11 mouse cellular contexts compared by ENCODE assay signal in the genomic region with DNA sequence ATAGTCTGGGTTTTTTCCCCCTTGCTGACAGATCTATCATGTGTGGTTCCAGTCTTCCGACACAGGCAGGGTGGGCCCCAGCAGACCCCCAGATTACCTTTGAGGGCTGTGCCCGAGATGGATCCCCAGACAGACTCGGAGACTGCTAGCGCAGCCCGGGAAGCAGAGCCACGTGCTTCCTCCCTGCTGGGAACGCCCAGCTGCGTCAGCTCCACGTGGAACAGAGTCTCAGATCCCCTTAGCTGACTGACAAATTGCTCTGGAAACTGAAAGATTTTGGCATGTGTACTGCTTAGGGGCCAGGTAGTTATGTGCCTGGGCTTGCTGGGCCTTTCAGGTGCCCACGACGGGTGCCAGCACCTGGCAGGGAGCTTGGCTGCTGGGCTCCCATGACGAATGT. TPM values are rescaled to one million over a fixed set of nuclear protein-coding genes. Genes with fewer than 3 reads are reported as not detected.
DNase-seq lines count a peak whose midpoint lies in the region; ATAC-seq and TF ChIP-seq lines count a peak whose summit lies in the region.
"Had no signal": no experiment of that assay in that cellular context is flagged by ENCODE, and none has a peak within 500 bp of the region (broad histone marks: within the 10 kb centered on the region; RNA-seq: fewer than 3 reads in every experiment).

No protein-coding gene starts in this region.

- no peak overlapping the region for H3K4me3 ChIP-seq in heart, embryonic 10.5 days
- H3K4me3 ChIP-seq in forebrain, embryonic 15.5 days: no peak overlapping the region
- H3K4me3 ChIP-seq in neural tube, embryonic 15.5 days (replicated peaks): no peak overlapping the region
- H3K4me3 ChIP-seq in intestine, postnatal 0 days (ENCODE audit: low read depth, low read length): no peak overlapping the region
- H3K4me3 ChIP-seq: erythroblast, embryonic 14.5 days; intestine, embryonic 15.5 days had no signal

- 0 out of 2 replicates have a peak overlapping the region, but pooled peaks have one; percentile 1 for H3K27ac ChIP-seq in heart, embryonic 10.5 days
- H3K27ac ChIP-seq in forebrain, embryonic 15.5 days (replicated peaks): peak overlapping the region; percentile 85
- H3K27ac ChIP-seq in neural tube, embryonic 15.5 days (replicated peaks): peak overlapping the region; percentile 64
- H3K27ac ChIP-seq in intestine, postnatal 0 days (ENCODE audit: low read depth, low read length): no peak overlapping the region
- H3K27ac ChIP-seq: intestine, embryonic 15.5 days had no signal

- no peaks in the 10 kb centered on the region; the same call in 1 of the 2 replicates for H3K27me3 ChIP-seq in heart, embryonic 10.5 days (ENCODE audit: insufficient read depth, poor library complexity, severe bottlenecking)
- H3K27me3 ChIP-seq in forebrain, embryonic 15.5 days: no peaks in the 10 kb centered on the region
- H3K27me3 ChIP-seq in neural tube, embryonic 15.5 days (replicated peaks): no peaks in the 10 kb centered on the region
- H3K27me3 ChIP-seq in intestine, postnatal 0 days (replicated peaks; ENCODE audit: control insufficient read depth, insufficient read depth, low read length): no peaks in the 10 kb centered on the region
- H3K27me3 ChIP-seq: intestine, embryonic 15.5 days had no signal

- H3K9ac ChIP-seq in forebrain, embryonic 15.5 days (replicated peaks): no peak overlapping the region
- no peak overlapping the region; the same call in 1 of the 2 replicates for H3K9ac ChIP-seq in neural tube, embryonic 15.5 days (replicated peaks)
- no peak overlapping the region for H3K9ac ChIP-seq in intestine, postnatal 0 days (ENCODE audit: low read depth, low read length)
- H3K9ac ChIP-seq: intestine, embryonic 15.5 days had no signal

- ATAC-seq in forebrain, embryonic 15.5 days (replicated peaks): peak; percentile 30; the same call in 1 of the 2 replicates
- no peak for ATAC-seq in neural tube, embryonic 15.5 days (ENCODE audit: low FRiP score)
- no peak for ATAC-seq in intestine, postnatal 0 days
- ATAC-seq: intestine, embryonic 15.5 days had no signal

- TF ChIP-seq CTCF in intestine, postnatal 0 days (IDR thresholded peaks at IDR 0.05; ENCODE audit: low read depth): no peak

- no peaks in the 10 kb centered on the region for H3K36me3 ChIP-seq in heart, embryonic 10.5 days
- 0 out of 2 replicates have a peak, but pooled peaks cover 2% of the 10 kb centered on the region for H3K36me3 ChIP-seq in forebrain, embryonic 15.5 days
- peaks cover 17% of the 10 kb centered on the region for H3K36me3 ChIP-seq in neural tube, embryonic 15.5 days
- peaks cover 57% of the 10 kb centered on the region for H3K36me3 ChIP-seq in intestine, postnatal 0 days (ENCODE audit: control insufficient read depth, insufficient read depth)

- H3K9me3 ChIP-seq in heart, embryonic 10.5 days: no peaks in the 10 kb centered on the region
- no peaks in the 10 kb centered on the region for H3K9me3 ChIP-seq in forebrain, embryonic 15.5 days
- H3K9me3 ChIP-seq in neural tube, embryonic 15.5 days (replicated peaks): no peaks in the 10 kb centered on the region
- no peaks in the 10 kb centered on the region for H3K9me3 ChIP-seq in intestine, postnatal 0 days (ENCODE audit: control insufficient read depth)
- H3K9me3 ChIP-seq: intestine, embryonic 15.5 days had no signal

- peak overlapping the region; percentile 12; the same call in 1 of the 2 replicates for H3K4me2 ChIP-seq in forebrain, embryonic 15.5 days (replicated peaks)
- no peak overlapping the region for H3K4me2 ChIP-seq in neural tube, embryonic 15.5 days
- H3K4me2 ChIP-seq in intestine, postnatal 0 days (replicated peaks; ENCODE audit: low read depth): no peak overlapping the region
- H3K4me2 ChIP-seq: intestine, embryonic 15.5 days had no signal

- H3K4me1 ChIP-seq in heart, embryonic 10.5 days: peaks cover 29% of the 10 kb centered on the region
- peaks cover 41% of the 10 kb centered on the region for H3K4me1 ChIP-seq in forebrain, embryonic 15.5 days
- H3K4me1 ChIP-seq in neural tube, embryonic 15.5 days: peaks cover 28% of the 10 kb centered on the region
- 0 out of 2 replicates have a peak, but pooled peaks cover 3% of the 10 kb centered on the region for H3K4me1 ChIP-seq in intestine, postnatal 0 days (replicated peaks; ENCODE audit: control insufficient read depth, insufficient read depth, low read length)
- H3K4me1 ChIP-seq: intestine, embryonic 15.5 days had no signal

- 59% methylated on average over 12 of the region's 12 CpGs for WGBS in heart, embryonic 10.5 days
- 53% methylated on average over 12 of the region's 12 CpGs for WGBS in forebrain, embryonic 15.5 days
- 39% methylated on average over 12 of the region's 12 CpGs for WGBS in neural tube, embryonic 15.5 days
- WGBS in intestine, postnatal 0 days: 81% methylated on average over 12 of the region's 12 CpGs

- no peak for DNase-seq in heart, embryonic 10.5 days (ENCODE audit: low spot score)
- no peak for DNase-seq in heart, postnatal 4 days
- DNase-seq in right cerebral cortex, postnatal 14 days: peak; percentile 45
- DNase-seq in right cerebral cortex, postnatal 25 days: no peak
- no peak for DNase-seq in layer of hippocampus, postnatal 25 days (ENCODE audit: extremely low spot score in 1 of 2, low spot score in 1 of 2)
- DNase-seq: heart, adult 18-20 months had no signal

RNA-seq across cellular contexts. Expression of a gene that starts 38.0 kb away (rescaled TPM):
- polyA plus RNA-seq in heart, embryonic 10.5 days (2016; fragmentation: Nextera tagmentation; extraction: Ambion mirVana): 2.5 and 8.7 TPM in 2 replicates
- total RNA-seq in heart, postnatal 4 days (2021): 1 to 10 TPM; 1.2 to 1.8 TPM
- polyA plus RNA-seq in forebrain, embryonic 15.5 days (2015; fragmentation: Nextera tagmentation; extraction: Ambion mirVana): 240 and 243 TPM in 2 replicates
- polyA plus RNA-seq in neural tube, embryonic 15.5 days (2015; fragmentation: Nextera tagmentation; extraction: Ambion mirVana): 148 and 198 TPM in 2 replicates
- total RNA-seq in layer of hippocampus, postnatal 25 days (2021): 100 to 1,000 TPM; 100 to 111 TPM
- 1.7 TPM in 2 replicates for polyA plus RNA-seq in intestine, postnatal 0 days (2015; fragmentation: Nextera tagmentation; extraction: Ambion mirVana)

RNA-seq across cellular contexts. Expression of a gene that starts 52.6 kb away (rescaled TPM):
- polyA plus RNA-seq in heart, embryonic 10.5 days (2016; fragmentation: Nextera tagmentation; extraction: Ambion mirVana): 6.4 and 13.8 TPM in 2 replicates
- total RNA-seq in heart, postnatal 4 days (2021): 10 to 100 TPM; 22.8 to 24.7 TPM
- polyA plus RNA-seq in forebrain, embryonic 15.5 days (2015; fragmentation: Nextera tagmentation; extraction: Ambion mirVana): 6.5 and 8.7 TPM in 2 replicates
- polyA plus RNA-seq in neural tube, embryonic 15.5 days (2015; fragmentation: Nextera tagmentation; extraction: Ambion mirVana): 2.8 and 13.3 TPM in 2 replicates
- total RNA-seq in layer of hippocampus, postnatal 25 days (2021): 10 to 100 TPM; 28.5 to 30.7 TPM
- 35.2 and 37.0 TPM in 2 replicates for polyA plus RNA-seq in intestine, postnatal 0 days (2015; fragmentation: Nextera tagmentation; extraction: Ambion mirVana)

Comparison
In these comparisons a context has a peak if more than half of its experiments do, and no peak if none do; other contexts are left out.
1. RNA of a gene that starts 38.0 kb away (polyA plus RNA-seq): 240 to 243 TPM in forebrain, embryonic 15.5 days and 148 to 198 TPM in neural tube, embryonic 15.5 days; 2.5 to 8.7 TPM in heart, embryonic 10.5 days and 1.7 TPM in intestine, postnatal 0 days; every median in the first group is over 10 times any median in the second.